Mouse (Mus musculus) spleen, postnatal 0 days (tissue): ENCODE results near the gene Olfr267. TPM values are rescaled to one million over a fixed set of nuclear protein-coding genes. Genes with fewer than 3 reads are reported as not detected.

ENCODE experiments used
- polyA plus RNA-seq: library from polyadenylated mRNA; unstranded; fragments of >200 nt; fragmentation: Nextera tagmentation; extraction: Ambion mirVana; gene quantifications from 2 replicates; pipeline ENCODE4 v1.2.1, GENCODE M21; 2015

Gene Olfr267
- 0.02 TPM in 1 of 2 replicates, not detected in the other for polyA plus RNA-seq

DNA sequence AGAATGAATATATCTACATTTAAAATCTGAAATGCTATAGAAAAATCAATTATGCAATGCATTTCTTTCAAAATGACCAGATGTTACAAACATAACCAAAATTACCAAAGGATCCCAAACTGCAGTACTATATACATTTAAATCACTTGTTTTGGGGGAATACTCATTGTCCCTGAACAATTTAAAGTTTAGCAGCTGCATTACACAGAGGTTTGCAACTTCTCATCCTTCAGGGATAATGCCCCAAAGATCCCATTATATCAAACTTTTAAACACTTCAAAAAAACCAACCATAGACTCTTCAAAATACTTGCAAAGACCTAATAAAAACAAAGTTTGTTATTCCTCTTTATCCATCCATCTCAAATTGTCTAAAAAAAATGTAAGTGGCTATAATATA lies at the start of gene Olfr267:
Gene Olfr267 (minus strand): TSS at position 101 of the 400 bp plus-strand sequence.

Other genes with a start within 250 kb of the Olfr267 start
- 9.3 and 10.1 TPM in 2 replicates for gene Lpar1, start 233.8 kb downstream of the Olfr267 start, polyA plus RNA-seq
- 17.4 and 18.9 TPM in 2 replicates for gene Ecpas, start 125.0 kb upstream of the Olfr267 start, polyA plus RNA-seq
- 0.13 and 0.17 TPM in 2 replicates for gene Zkscan16, start 155.9 kb upstream of the Olfr267 start, polyA plus RNA-seq
- 15.3 and 18.1 TPM in 2 replicates for gene Ptgr1, start 199.4 kb upstream of the Olfr267 start, polyA plus RNA-seq
- 7.8 and 9.5 TPM in 2 replicates for gene Dnajc25, start 207.3 kb upstream of the Olfr267 start, polyA plus RNA-seq
- gene Gm20503, start 215.5 kb upstream of the Olfr267 start, polyA plus RNA-seq = 14.7 and 17.7 TPM in 2 replicates
- 60.6 and 65.9 TPM in 2 replicates for gene Gng10, start 247.4 kb upstream of the Olfr267 start, polyA plus RNA-seq